Mouse (Mus musculus): ENCODE results near the gene Esm1. TPM values are rescaled to one million over a fixed set of nuclear protein-coding genes. Genes with fewer than 3 reads are reported as not detected.

Gene Esm1
- polyA plus RNA-seq, 1 experiment from 2014 or later = 1.0 TPM

Other genes with a start within 250 kb of the Esm1 start
- 0.14 TPM in 1 of 2 replicates, not detected in the other for gene Ccno, start 221.9 kb upstream of the Esm1 start, polyA plus RNA-seq (2016; fragmentation: Nextera tagmentation; extraction: Ambion mirVana)
- gene Mcidas, start 215.8 kb upstream of the Esm1 start, polyA plus RNA-seq (2016; fragmentation: Nextera tagmentation; extraction: Ambion mirVana) = not detected in 2 replicates
- gene Cdc20b, start 174.5 kb upstream of the Esm1 start, polyA plus RNA-seq (2016; fragmentation: Nextera tagmentation; extraction: Ambion mirVana) = not detected in 2 replicates
- 142 and 148 TPM in 2 replicates for gene Gpx8, start 163.2 kb upstream of the Esm1 start, polyA plus RNA-seq (2016; fragmentation: Nextera tagmentation; extraction: Ambion mirVana)
- not detected in 2 replicates for gene Gzma, start 108.7 kb upstream of the Esm1 start, polyA plus RNA-seq (2016; fragmentation: Nextera tagmentation; extraction: Ambion mirVana)
- not detected in 2 replicates for gene Gzmk, start 16.2 kb downstream of the Esm1 start, polyA plus RNA-seq (2016; fragmentation: Nextera tagmentation; extraction: Ambion mirVana)
- gene BC067074, start 83.5 kb downstream of the Esm1 start, polyA plus RNA-seq (2016; fragmentation: Nextera tagmentation; extraction: Ambion mirVana) = 4.0 and 4.2 TPM in 2 replicates

All from heart, embryonic 12.5 days (tissue).